Mouse (Mus musculus) small intestine, adult 2 months (tissue): ENCODE measurements around the gene Tbxa2r.

Experiments used
- CTCF ChIP-seq: fragments of 200-500 bp; IDR thresholded peaks from 2 replicates; pipeline ENCODE4 v1.5.1; 2012; ENCODE audit warnings: low read depth, mild to moderate bottlenecking, control low read depth, inconsistent platforms, low read length, moderate library complexity, mixed read lengths; ENCODE audit not compliant: insufficient replicate concordance, insufficient read length; ENCODE audit errors: extremely low read depth
- POLR2A ChIP-seq: fragments of 200-500 bp; IDR thresholded peaks from 2 replicates; pipeline ENCODE4 v1.6.1; 2012; ENCODE audit warnings: low read depth, mild to moderate bottlenecking, control low read depth, inconsistent platforms, low read length, moderate library complexity

DNA sequence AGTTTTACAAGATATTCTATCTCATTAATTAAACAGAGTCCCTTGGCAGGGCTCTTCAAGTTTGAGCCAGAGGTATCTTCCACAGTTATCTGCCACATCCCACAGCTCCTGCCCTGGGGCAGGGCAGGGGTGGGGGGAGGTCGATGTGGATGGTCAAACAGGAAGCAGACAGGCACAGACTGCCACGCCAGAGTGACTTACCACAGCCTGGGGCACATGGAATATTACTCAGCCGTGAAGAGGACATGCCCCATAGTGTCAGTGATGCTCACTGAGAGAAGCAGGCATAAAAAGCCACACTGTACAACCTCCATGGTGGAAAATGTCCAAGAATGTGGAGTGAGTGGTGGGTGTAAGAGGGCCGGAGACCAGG lies 16.6 kb downstream of the Tbxa2r start:
- TF ChIP-seq CTCF (no peak), POLR2A (no peak)
